Mouse (Mus musculus) colon, adult 2 months (tissue): ENCODE measurements around the gene Hmces. TPM values are rescaled to one million over a fixed set of nuclear protein-coding genes. Genes with fewer than 3 reads are reported as not detected.

ENCODE experiments used
- polyA plus RNA-seq: library from polyadenylated mRNA; depleted of rRNA; stranded (reverse); fragments of >200 nt; gene quantifications from 2 replicates; pipeline ENCODE4 v1.2.3, GENCODE M21; 2012; rRNA removed

Gene Hmces
- 18.1 and 20.1 TPM in 2 replicates for polyA plus RNA-seq

DNA sequence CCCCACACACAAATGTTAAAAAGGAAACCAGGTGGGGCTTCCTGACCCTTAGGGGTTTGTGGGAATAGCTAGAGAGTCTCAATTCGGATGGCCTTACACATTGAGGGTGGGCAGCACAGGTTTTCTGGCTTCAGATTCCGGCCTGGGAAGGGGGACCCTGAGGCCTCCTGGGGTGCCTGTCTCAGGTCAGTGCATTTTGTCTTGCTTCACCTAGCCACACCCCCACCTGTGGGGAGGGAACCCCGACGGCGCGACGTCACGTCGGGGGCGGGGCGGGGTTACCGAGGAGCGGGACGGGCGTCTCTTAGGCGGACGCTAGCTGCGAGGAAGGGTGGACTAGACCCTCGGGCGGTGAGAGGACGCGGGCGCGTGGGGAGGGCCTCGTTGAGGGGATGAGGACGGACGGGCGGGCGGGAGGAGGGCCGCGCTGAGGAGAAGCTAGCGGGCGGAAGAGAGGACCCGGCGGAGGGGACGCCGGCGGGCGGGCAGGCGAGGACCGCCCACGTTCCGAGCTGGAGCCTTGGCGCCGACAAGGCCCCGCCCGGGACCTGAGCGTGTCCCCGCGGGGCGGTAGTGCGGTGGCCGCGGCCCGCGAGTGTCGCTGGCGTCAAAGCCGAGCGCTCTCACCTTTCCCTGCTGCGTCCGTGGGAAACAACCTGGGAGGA lies at the start of gene Hmces:
Gene Hmces (plus strand): TSS at position 275 of the 665 bp plus-strand sequence.

DNA sequence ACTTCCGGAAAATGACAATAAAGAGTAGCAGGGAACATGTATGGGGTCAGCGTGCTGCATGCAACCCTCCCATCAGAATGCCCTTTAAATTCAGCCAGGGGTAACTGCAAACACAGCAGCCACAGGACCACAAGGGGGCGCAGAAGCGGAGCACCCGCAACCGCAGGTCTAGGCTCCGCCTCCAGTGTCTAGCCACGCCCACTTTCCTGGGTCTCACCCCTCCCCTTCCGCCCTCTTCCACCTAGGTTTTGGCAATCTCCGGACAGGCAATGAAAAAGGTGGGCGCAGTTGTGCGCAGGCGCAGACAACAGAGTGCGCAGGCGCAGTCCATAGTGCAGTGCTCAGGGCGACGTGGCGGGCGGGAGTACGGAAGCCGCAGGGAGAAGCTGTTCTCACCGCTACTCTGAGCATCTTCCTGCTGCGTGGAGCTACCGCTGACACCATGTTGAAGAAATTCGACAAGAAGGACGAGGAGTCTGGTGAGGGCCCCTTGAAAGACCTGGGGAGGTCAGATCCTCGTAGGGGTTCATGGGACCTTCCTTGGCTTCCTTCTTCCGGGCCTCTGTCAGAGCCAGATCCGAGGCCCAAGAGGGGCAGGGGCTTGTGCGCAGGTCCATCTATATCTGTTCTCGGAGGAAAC lies 26.0 kb upstream of the Hmces start, which contains the start of gene Copg1:
Gene Copg1 (plus strand): TSS at position 221 of the 640 bp plus-strand sequence.

GRCm38 (mm10) chr6:87981547-87982256 lies 68.0 kb downstream of the Hmces start, which contains the start of gene H1fx:
H1fx (minus strand) TSS chr6:87981637.

Other genes with a start within 250 kb of the Hmces start
- 2.9 and 3.7 TPM in 2 replicates for gene Aplf, start 241.7 kb upstream of the Hmces start, polyA plus RNA-seq
- gene Efcc1, start 183.1 kb upstream of the Hmces start, polyA plus RNA-seq = 6.4 and 9.8 TPM in 2 replicates
- 0.14 and 0.17 TPM in 2 replicates for gene Gp9, start 135.9 kb upstream of the Hmces start, polyA plus RNA-seq
- gene Rab43, start 101.8 kb upstream of the Hmces start, polyA plus RNA-seq = 70.7 and 76.5 TPM in 2 replicates
- 0.24 and 0.34 TPM in 2 replicates for gene Gm45140, start 78.1 kb upstream of the Hmces start, polyA plus RNA-seq
- 14.8 and 18.7 TPM in 2 replicates for gene Isy1, start 75.1 kb upstream of the Hmces start, polyA plus RNA-seq
- gene Cnbp, start 62.8 kb upstream of the Hmces start, polyA plus RNA-seq = 106 and 110 TPM in 2 replicates
- gene Copg1, start 26.1 kb upstream of the Hmces start, polyA plus RNA-seq = 39.7 and 51.5 TPM in 2 replicates
- 6.9 and 8.9 TPM in 2 replicates for gene H1fx, start 67.7 kb downstream of the Hmces start, polyA plus RNA-seq
- gene Rab7, start 131.3 kb downstream of the Hmces start, polyA plus RNA-seq = 101 and 119 TPM in 2 replicates
- gene Rpn1, start 170.5 kb downstream of the Hmces start, polyA plus RNA-seq = 183 and 194 TPM in 2 replicates